Mouse (Mus musculus) heart, embryonic 10.5 days (tissue): ENCODE results near the gene Lrch1. TPM values are rescaled to one million over a fixed set of nuclear protein-coding genes. Genes with fewer than 3 reads are reported as not detected.

ENCODE experiments used
- DNase-seq: peaks from one replicate; pipeline ENCODE4 v3.0.0-alpha.2; 2017; ENCODE audit warnings: low spot score
- H3K27ac ChIP-seq: fragments of 300-500 bp; sonication (generic); 2 replicates; pipeline ENCODE4 v1.5.1; 2016; ENCODE audit warnings: mild to moderate bottlenecking
- H3K27me3 ChIP-seq: fragments of 300-500 bp; sonication (generic); 2 replicates; pipeline ENCODE4 v1.6.1; 2016; ENCODE audit warnings: mild to moderate bottlenecking; ENCODE audit not compliant: poor library complexity, insufficient read depth, severe bottlenecking
- H3K36me3 ChIP-seq: fragments of 300-500 bp; sonication (generic); 2 replicates; pipeline ENCODE4 v1.6.1; 2016; ENCODE audit warnings: mild to moderate bottlenecking, moderate library complexity
- H3K4me1 ChIP-seq: fragments of 300-500 bp; sonication (generic); 2 replicates; pipeline ENCODE4 v1.6.1; 2016; ENCODE audit warnings: mild to moderate bottlenecking
- H3K4me3 ChIP-seq: fragments of 300-500 bp; sonication (generic); 2 replicates; pipeline ENCODE4 v1.5.1; 2016; ENCODE audit warnings: mild to moderate bottlenecking, moderate library complexity
- H3K9me3 ChIP-seq: fragments of 300-500 bp; sonication (generic); 2 replicates; pipeline ENCODE4 v1.6.1; 2016; ENCODE audit warnings: mild to moderate bottlenecking, moderate library complexity
- WGBS: fragments of 180-500 bp; shearing (Covaris S2); methylation state at CpG from one replicate; pipeline ENCODE4 v1.1.7; 2016; 5-methylcytosine and 5-hydroxymethylcytosine counted together
- polyA plus RNA-seq: library from polyadenylated mRNA; unstranded; fragments of >200 nt; fragmentation: Nextera tagmentation; extraction: Ambion mirVana; gene quantifications from 2 replicates; pipeline ENCODE4 v1.2.1, GENCODE M21; 2016

The Lrch1 gene
- polyA plus RNA-seq, 1 experiment from 2014 or later, result 10.1 TPM

GRCm38 (mm10) chr14:74972687-74973086 lies 25.0 kb upstream of the Lrch1 start:
- H3K27ac ChIP-seq, result no peak overlapping the region
- H3K9me3 ChIP-seq, result no peaks in the 10 kb centered on the region
- H3K36me3 ChIP-seq, result no peaks in the 10 kb centered on the region
- no peak overlapping the region for H3K4me3 ChIP-seq
- peaks cover 21% of the 10 kb centered on the region for H3K4me1 ChIP-seq
- 63% methylated on average over 5 of the region's 5 CpGs for WGBS
- H3K27me3 ChIP-seq, result no peaks in the 10 kb centered on the region
- DNase-seq, result no peak

DNA sequence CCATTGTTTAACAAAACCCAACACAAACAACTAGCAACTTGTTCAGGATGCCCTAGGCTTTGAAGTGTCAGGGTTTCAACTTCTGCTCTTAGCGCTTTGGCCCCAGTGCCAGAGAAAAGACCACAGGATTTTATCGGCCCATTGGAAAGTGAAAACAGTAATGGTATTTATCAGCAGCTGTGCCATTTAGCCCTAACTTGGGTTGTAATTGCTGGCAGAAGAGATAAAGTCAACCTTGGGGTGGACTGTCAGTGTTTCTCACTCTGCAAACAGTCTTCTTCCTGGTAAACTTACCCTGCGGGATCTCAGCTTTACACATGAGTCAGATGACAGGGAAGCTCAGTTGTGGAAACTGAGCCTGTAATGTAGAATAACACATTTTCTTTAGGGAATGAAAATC lies 24.5 kb upstream of the Lrch1 start:
- no peak overlapping the region for H3K4me3 ChIP-seq
- 9% methylated on average over 3 of the region's 3 CpGs for WGBS
- H3K9me3 ChIP-seq, result no peaks in the 10 kb centered on the region
- H3K36me3 ChIP-seq, result no peaks in the 10 kb centered on the region
- no peaks in the 10 kb centered on the region for H3K27me3 ChIP-seq
- DNase-seq, result no peak
- H3K4me1 ChIP-seq, result peaks cover 21% of the 10 kb centered on the region
- no peak overlapping the region for H3K27ac ChIP-seq

DNA sequence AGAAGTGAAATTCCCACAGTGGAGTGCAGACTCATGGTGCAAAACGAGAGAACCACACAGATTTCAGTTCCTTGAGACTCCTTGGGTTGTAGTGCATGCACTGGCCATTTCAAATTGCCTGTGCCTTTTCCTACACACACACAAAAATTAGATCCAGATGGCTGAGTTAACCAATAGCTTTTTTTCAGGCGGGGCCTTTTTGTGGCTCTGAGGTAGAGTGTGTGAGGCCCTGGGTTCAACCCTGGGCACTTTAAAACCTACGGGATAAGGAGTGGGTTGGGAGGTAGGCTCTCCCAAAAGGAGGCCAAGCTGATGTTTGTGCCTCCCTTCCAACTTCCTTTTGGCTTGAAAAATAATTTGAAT lies 15.7 kb upstream of the Lrch1 start:
- 73% methylated on average over 3 of the region's 3 CpGs for whole genome bisulfite sequencing
- H3K4me1 ChIP-seq, result no peaks in the 10 kb centered on the region
- H3K27ac ChIP-seq, result no peak overlapping the region
- no peak overlapping the region for H3K4me3 ChIP-seq
- H3K36me3 ChIP-seq, result no peaks in the 10 kb centered on the region
- H3K9me3 ChIP-seq, result no peaks in the 10 kb centered on the region
- H3K27me3 ChIP-seq, result no peaks in the 10 kb centered on the region
- no peak for DNase-seq

GRCm38 (mm10) chr14:74962713-74963401 lies 15.2 kb upstream of the Lrch1 start:
- Histone ChIP-seq H3K36me3 (no peaks in the 10 kb centered on the region), H3K27me3 (no peaks in the 10 kb centered on the region), H3K4me3 (no peak overlapping the region), H3K9me3 (no peaks in the 10 kb centered on the region), H3K27ac (no peak overlapping the region), H3K4me1 (no peaks in the 10 kb centered on the region)
- no peak for DNase-seq
- WGBS, result 78% methylated on average over 8 of the region's 8 CpGs

- H3K27me3 ChIP-seq, result no peaks in the 10 kb centered on the region
- H3K4me1 ChIP-seq, result no peaks in the 10 kb centered on the region
- H3K4me3 ChIP-seq, result no peak overlapping the region
- no peak overlapping the region for H3K27ac ChIP-seq
- no peaks in the 10 kb centered on the region for H3K9me3 ChIP-seq
- DNase-seq, result no peak
- 73% methylated on average over 5 of the region's 5 CpGs for WGBS
- H3K36me3 ChIP-seq, result no peaks in the 10 kb centered on the region
Measured at GRCm38 (mm10) chr14:74960568-74960967, 12.9 kb upstream of the Lrch1 start.

DNA sequence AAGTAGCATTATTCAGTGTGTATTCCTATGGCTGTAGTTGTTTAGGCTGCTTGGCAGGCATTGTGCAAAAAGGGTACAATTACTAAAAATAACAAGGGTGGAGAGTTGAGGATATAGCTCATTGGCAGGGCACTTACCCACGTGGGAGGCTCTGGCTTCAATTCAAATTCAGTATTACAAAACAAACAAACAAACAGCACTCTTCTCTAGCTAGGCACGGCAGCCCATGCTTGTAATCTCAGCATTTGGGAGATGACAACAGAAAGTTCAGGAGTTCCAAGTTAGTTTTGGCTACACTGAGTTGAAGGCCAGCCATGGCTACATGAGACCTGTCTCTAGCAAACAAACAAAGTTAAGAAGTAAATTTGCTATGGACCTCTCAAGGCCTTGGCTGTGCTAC lies 9.0 kb upstream of the Lrch1 start:
- no peak for DNase-seq
- WGBS, result 42% methylated on average over 2 of the region's 2 CpGs
- Histone ChIP-seq H3K4me3 (no peak overlapping the region), H3K9me3 (no peaks in the 10 kb centered on the region), H3K27ac (no peak overlapping the region), H3K27me3 (no peaks in the 10 kb centered on the region), H3K36me3 (no peaks in the 10 kb centered on the region), H3K4me1 (peaks cover 5% of the 10 kb centered on the region; the same call in 1 of the 2 replicates)

GRCm38 (mm10) chr14:74956234-74956633 lies 8.6 kb upstream of the Lrch1 start:
- Histone ChIP-seq H3K27me3 (no peaks in the 10 kb centered on the region), H3K27ac (no peak overlapping the region), H3K4me3 (no peak overlapping the region), H3K4me1 (peaks cover 5% of the 10 kb centered on the region; the same call in 1 of the 2 replicates), H3K9me3 (no peaks in the 10 kb centered on the region), H3K36me3 (no peaks in the 10 kb centered on the region)
- 69% methylated on average over 1 of the region's 1 CpGs for WGBS
- no peak for DNase-seq

DNA sequence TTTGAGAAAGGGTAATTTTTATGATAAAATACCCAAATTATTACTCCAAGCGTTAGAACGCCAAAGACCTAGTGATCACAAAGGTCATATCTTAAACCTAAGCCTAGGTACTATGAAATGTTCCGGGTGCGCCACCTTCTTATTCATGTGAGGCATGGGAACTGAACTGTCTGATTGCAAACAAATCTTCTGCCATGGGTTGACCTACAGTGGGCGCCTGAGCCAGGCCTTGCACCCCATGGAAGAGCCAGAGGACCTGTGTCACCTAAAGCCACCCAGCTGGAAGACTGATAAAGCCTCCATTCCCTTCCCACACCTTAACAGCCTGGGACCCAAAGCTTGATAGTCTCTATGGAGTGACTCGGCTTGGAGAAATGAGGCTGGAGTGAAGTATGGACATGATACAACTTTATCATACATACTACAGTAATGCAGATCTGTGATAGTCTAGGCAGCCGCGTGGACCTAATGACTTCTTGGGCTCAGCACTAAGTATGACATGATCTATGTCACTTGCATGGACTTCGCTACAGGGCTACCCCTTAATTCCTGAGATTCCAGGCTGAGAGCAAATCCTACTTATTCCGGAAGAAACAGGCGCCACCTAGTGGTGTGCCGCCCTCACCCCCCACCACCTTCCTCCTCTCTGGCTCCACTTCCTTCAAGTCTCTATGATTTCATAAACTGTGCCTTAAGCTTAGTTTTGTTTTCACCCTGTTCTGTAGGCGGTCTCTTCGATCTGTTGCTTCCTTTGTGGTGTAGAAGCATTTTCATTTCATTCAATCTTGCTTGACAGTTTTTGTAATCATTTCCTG lies 957 bp upstream of the Lrch1 start:
- Histone ChIP-seq H3K27me3 (no peaks in the 10 kb centered on the region), H3K4me1 (peaks cover 34% of the 10 kb centered on the region), H3K9me3 (no peaks in the 10 kb centered on the region), H3K36me3 (no peaks in the 10 kb centered on the region), H3K4me3 (peak overlapping the region; percentile 18; the same call in 1 of the 2 replicates), H3K27ac (peak overlapping the region; percentile 97)
- WGBS, result 44% methylated on average over 14 of the region's 14 CpGs
- DNase-seq, result peak; percentile 78

DNA sequence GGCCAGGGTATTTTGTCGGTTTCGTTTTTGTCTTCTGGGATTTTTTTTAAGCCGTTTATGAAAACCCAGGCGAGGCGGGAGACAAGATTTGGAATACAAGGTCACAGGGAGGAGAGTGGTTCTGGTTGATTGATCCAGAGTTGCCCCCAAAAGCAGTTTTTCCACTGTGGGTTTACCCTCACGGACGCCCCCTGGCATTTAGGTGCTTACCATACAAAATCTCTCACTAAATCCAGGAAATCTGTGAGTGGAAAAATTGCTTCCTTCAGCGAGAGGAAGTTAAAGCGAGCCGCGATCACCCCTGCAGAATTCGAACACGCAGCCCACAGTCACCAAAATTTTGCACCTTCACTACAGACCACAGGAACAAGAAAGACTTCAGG lies 329 bp upstream of the Lrch1 start:
- DNase-seq, result no peak
- WGBS, result 25% methylated on average over 13 of the region's 13 CpGs

GRCm38 (mm10) chr14:74946751-74947375 lies 813 bp downstream of the Lrch1 start:
- peaks cover 39% of the 10 kb centered on the region for H3K4me1 ChIP-seq
- peak overlapping the region; percentile 97 for H3K27ac ChIP-seq
- no peaks in the 10 kb centered on the region for H3K9me3 ChIP-seq
- WGBS, result under 1% methylated on average over 56 of the region's 56 CpGs
- peak overlapping the region; percentile 85 for H3K4me3 ChIP-seq
- DNase-seq, result peak; percentile 85
- H3K36me3 ChIP-seq, result no peaks in the 10 kb centered on the region
- no peaks in the 10 kb centered on the region for H3K27me3 ChIP-seq

More for the DNA sequence above, 329 bp upstream of the Lrch1 start:
- H3K36me3 ChIP-seq, result no peaks in the 10 kb centered on the region
- H3K27me3 ChIP-seq, result no peaks in the 10 kb centered on the region
- peaks cover 31% of the 10 kb centered on the region for H3K4me1 ChIP-seq
- H3K9me3 ChIP-seq, result no peaks in the 10 kb centered on the region
- H3K27ac ChIP-seq, result peak overlapping the region; percentile 97
- peak overlapping the region; percentile 85 for H3K4me3 ChIP-seq

GRCm38 (mm10) chr14:74946321-74946750 lies 1.3 kb downstream of the Lrch1 start:
- peak overlapping the region; percentile 85 for H3K4me3 ChIP-seq
- peak overlapping the region; percentile 97 for H3K27ac ChIP-seq
- peaks cover 39% of the 10 kb centered on the region for H3K4me1 ChIP-seq
- H3K27me3 ChIP-seq, result no peaks in the 10 kb centered on the region
- no peaks in the 10 kb centered on the region for H3K9me3 ChIP-seq
- WGBS, result 4% methylated on average over 13 of the region's 13 CpGs
- no peak for DNase-seq
- no peaks in the 10 kb centered on the region for H3K36me3 ChIP-seq

GRCm38 (mm10) chr14:74945266-74946215 lies 2.1 kb downstream of the Lrch1 start:
- Histone ChIP-seq H3K27ac (no peak overlapping the region; the same call in 1 of the 2 replicates), H3K27me3 (no peaks in the 10 kb centered on the region), H3K4me3 (peak overlapping the region; percentile 85), H3K9me3 (no peaks in the 10 kb centered on the region), H3K4me1 (peaks cover 39% of the 10 kb centered on the region), H3K36me3 (0 out of 2 replicates have a peak, but pooled peaks cover 4% of the 10 kb centered on the region)
- DNase-seq, result no peak
- 72% methylated on average over 11 of the region's 11 CpGs for WGBS
